Mouse (Mus musculus) liver, adult 2 months (tissue): ENCODE results near the gene Galns.

Experiments
- CTCF ChIP-seq: fragments of 200-500 bp; IDR thresholded peaks from 2 replicates; pipeline ENCODE4 v1.5.1; 2011; ENCODE audit warnings: low read depth, low read length, control low read depth
- POLR2A ChIP-seq: fragments of 200-500 bp; IDR thresholded peaks from 2 replicates; pipeline ENCODE4 v1.6.1; 2011; ENCODE audit warnings: low read length, control low read depth; ENCODE audit not compliant: insufficient read depth; ENCODE audit errors: extremely low read depth

DNA sequence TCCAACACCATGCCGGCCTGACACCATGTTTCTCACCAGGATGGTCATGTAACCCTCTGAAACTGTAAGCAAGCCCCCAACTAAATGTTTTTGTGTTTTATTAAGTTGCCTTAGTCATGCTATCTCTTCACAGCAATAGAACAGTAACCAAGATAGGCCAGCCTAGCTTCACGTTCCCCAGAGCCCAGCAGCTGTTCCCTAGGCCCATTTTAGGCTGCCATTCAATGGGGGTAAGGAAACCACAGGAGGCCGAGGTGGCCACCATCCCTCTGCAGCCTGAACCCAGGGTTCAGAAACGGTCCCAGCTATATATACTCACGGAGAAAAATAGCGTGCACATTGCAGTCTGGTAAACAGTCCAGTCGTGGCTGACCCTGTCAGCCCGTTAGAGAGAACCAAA is 67.1 kb downstream of the Galns start:
- TF ChIP-seq CTCF, result no peak
- no peak for TF ChIP-seq POLR2A
